Mouse (Mus musculus) kidney, embryonic 15.5 days (tissue): Measurements from ENCODE around the gene Ms4a4a. TPM values are rescaled to one million over a fixed set of nuclear protein-coding genes. Genes with fewer than 3 reads are reported as not detected.

Experiments used
- polyA plus RNA-seq: library from polyadenylated mRNA; unstranded; fragments of >200 nt; fragmentation: Nextera tagmentation; extraction: Ambion mirVana; gene quantifications from 2 replicates; pipeline ENCODE4 v1.2.1, GENCODE M21; 2015

Gene Ms4a4a
- polyA plus RNA-seq, 1 experiment from 2014 or later = 6.2 TPM

Other genes starting within 250 kb of the Ms4a4a start
- not detected in 2 replicates for gene 1700017D01Rik, start 244.6 kb upstream of the Ms4a4a start, polyA plus RNA-seq
- not detected in 2 replicates for gene 1700025F22Rik, start 210.2 kb upstream of the Ms4a4a start, polyA plus RNA-seq
- gene Ms4a13, start 178.8 kb upstream of the Ms4a4a start, polyA plus RNA-seq = not detected in 2 replicates
- gene Ms4a12, start 143.1 kb upstream of the Ms4a4a start, polyA plus RNA-seq = 0.09 TPM in 1 of 2 replicates, not detected in the other
- gene Ms4a1, start 109.3 kb upstream of the Ms4a4a start, polyA plus RNA-seq = not detected in 2 replicates
- gene Ms4a5, start 91.7 kb upstream of the Ms4a4a start, polyA plus RNA-seq = not detected in 2 replicates
- 0.06 TPM in 2 replicates for gene Ms4a14, start 61.1 kb upstream of the Ms4a4a start, polyA plus RNA-seq
- 5.1 TPM in 2 replicates for gene Ms4a7, start 39.4 kb upstream of the Ms4a4a start, polyA plus RNA-seq
- 1.1 and 1.9 TPM in 2 replicates for gene Ms4a4c, start 29.2 kb downstream of the Ms4a4a start, polyA plus RNA-seq
- gene Ms4a4b, start 68.0 kb downstream of the Ms4a4a start, polyA plus RNA-seq = 0.06 TPM in 1 of 2 replicates, not detected in the other
- gene Ms4a6c, start 93.8 kb downstream of the Ms4a4a start, polyA plus RNA-seq = 5.1 and 5.2 TPM in 2 replicates
- not detected in 2 replicates for gene Gm8369, start 110.4 kb downstream of the Ms4a4a start, polyA plus RNA-seq
- gene Ms4a6b, start 141.0 kb downstream of the Ms4a4a start, polyA plus RNA-seq = 3.8 TPM in 2 replicates
- 0.10 and 0.30 TPM in 2 replicates for gene Ms4a4d, start 161.3 kb downstream of the Ms4a4a start, polyA plus RNA-seq
- gene Ms4a6d, start 229.3 kb downstream of the Ms4a4a start, polyA plus RNA-seq = 2.8 and 4.2 TPM in 2 replicates
- 1.3 and 2.0 TPM in 2 replicates for gene Ms4a2, start 248.2 kb downstream of the Ms4a4a start, polyA plus RNA-seq